Mouse (Mus musculus) urinary bladder, postnatal 10 days (tissue): Measurements from ENCODE around the gene Shmt1.

Experiments
- DNase-seq: peaks from one replicate; pipeline ENCODE4 v3.0.0; 2022; ENCODE audit warnings: low spot score

Shmt1 gene

DNA sequence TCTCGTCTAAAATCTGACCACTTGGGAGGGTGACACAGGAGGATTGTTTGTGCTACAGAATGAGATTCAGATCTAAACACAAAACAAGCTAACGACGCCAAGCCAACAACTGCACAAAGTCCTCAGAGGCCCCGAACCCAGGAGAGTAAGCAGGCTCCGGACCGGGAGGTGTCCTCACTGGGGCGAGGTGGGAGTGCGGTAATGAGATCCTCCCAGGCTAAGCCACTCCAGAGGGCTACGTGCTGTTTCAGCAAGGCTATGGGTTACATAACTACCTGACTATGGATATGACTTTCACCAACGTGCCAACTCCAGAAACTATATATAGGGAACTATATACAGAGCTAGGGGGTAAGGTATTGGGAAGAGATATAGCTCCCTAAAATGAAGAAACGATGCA is 15.2 kb downstream of the Shmt1 start:
- DNase-seq = no peak

DNA sequence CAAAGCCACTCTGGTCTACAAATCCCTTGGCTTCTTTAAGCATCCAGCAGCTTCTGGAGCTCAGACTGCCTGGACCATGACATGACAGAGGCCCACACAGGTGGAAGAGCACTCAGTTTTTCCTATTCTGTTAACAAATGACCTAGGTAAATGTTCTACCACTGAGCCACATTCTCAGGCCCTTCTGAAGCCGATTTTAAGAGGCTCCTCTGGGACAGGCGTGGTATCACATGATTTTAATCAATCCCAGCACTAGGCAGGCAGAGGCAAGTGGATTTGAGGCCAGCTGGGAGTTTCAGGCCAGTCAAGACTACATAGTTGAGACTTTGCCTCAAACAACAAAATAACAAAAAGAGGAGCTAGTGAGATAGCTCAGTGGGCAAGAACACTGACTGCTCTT is 21.0 kb downstream of the Shmt1 start:
- no peak for DNase-seq

DNA sequence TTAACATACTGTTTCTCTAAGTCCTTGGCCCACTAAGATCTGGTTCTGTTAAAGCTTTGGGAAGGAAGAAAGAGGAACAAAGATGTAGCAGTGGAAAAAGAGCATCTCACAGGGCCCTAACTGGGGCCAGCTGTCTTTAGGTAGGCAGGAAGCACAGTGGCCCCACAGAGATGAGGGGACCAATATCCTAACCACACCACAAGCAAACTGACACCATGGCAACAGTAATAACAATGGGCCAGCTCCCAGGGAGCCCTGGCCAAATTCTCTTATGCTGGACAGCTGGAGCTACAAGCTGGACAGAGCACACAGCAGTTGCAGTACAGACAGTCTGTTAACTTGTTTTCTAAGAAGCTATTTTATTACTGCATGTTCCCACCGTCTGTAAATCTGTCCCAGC is 23.9 kb downstream of the Shmt1 start:
- DNase-seq = no peak

DNA sequence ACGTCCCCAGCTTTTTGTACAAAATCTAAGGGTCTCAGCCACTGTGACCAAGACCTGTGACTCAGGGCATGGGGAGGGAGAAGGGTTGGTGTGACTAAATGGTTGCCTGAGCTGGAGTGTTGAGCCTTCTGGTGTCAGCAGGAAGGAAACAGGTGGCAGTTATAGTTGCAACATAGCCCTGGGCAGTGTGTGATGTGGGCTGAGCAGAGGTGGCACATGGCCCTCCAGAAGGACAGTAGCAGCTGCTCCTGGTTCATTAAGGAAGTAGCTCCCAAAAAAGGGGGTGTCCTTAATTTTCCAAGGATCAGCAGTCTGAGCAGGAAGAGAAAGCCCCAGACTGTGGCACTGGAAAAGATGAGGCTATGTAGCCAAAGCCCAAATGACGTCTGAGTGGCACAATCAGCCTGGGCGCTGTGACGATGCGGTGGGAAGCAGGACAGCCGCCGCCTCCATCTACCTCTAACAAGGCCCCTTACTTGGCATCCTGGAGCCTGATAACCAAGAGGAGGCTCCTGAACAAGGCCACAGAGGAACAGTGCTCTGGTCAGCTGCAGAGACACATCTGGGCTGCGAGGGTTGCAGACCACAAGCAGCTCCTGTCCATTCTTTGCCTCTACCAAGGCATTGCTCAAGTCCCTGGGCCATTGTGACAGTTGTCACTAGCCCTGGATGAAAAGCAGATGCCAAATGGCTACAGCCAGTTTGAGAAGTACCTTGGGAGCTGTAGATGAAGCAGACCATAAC is 27.2 kb downstream of the Shmt1 start:
- no peak for DNase-seq

DNA sequence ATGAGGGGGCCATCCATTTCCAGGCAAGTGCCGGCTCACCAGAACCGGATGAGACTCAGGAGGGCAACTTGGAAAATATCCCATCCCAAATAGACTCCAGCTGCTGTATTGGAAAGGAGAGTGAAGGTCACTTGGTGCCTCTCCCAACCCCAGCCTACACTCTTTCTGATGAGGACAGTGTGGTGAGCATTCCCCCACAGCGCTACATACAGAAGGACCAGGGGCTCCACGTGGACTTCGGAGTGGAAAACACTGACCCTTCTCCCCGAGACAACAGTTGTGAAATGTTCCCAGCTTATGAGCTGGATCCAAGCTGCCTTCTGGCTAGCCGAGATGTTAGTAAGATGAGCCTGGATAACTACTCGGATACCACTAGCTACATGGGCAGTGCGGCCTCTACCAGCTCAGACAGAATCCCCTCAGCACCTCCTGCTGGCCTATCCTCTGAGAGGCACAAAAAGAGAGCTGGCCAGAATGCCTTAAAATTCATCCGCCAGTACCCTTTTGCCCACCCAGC is 31.8 kb downstream of the Shmt1 start:
- no peak for DNase-seq

DNA sequence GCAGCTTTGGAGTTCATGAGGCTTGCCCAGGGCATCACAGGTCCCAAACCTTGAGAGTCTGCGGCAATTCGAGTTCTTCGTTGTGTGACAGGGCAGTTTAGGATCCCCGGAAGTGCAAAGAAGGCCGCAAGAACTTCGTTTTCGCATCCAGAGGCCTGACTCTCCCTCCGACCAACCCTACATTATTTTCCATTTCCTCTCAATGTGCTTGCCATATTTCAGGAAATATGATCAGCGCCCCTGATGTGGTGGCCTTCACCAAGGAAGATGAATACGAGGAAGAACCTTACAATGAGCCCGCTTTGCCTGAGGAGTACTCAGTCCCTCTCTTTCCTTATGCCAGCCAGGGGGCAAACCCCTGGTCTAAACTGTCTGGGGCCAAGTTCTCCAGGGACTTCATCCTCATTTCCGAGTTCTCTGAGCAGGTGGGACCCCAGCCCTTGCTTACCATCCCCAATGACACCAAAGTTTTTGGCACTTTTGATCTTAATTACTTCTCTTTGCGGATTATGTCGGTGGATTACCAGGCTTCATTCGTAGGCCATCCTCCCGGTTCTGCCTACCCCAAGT is 33.6 kb downstream of the Shmt1 start:
- DNase-seq = no peak

DNA sequence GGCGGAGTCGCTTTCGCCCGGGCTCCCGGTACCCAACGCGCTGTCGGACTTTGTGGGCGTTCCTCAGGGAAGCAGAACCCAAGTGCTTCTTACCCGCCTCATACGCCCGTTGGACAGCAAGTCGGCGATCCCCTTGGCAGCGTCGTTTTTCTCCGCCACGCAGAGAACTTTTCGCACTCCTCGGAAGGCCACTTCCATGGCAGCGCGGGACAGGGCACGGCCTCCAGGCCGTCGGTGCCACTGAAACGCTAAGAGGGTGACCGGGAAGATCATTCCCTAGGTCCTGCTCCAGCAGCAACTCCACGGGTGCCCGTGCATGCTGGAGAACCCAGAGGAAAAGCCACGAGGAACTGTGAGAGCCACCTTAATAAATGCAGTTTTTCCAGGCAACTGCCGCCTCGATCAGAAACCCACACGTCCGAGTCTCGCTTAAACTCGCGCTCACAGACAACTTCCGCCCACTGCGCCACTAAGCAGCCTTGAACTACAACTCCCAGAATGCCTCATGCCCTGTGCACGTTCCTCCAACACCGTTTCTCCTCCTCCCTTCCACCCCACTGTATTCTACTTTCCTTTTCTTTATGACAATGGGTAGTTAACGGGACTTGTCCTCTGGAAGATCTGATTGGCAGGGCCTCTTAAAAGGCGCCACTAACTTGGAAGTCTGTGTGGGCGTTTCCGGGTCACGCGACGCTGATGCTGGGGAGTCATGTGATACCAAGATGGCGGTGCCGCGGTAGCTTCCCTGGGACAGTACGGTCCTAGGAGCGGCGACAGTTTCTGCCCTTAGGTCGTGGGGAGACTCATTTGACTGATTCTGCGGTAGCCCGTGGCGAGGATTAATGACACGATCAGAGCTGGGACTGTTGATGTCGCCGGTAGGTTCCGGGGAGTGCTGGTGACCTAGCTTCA is 34.4 kb downstream of the Shmt1 start, which contains the start of the genes Top3a and Smcr8:
Top3a (minus strand) TSS at position 537 of the 912 bp plus-strand sequence.
Smcr8 (plus strand) TSS at position 696 of the 912 bp plus-strand sequence.
- DNase-seq = peak; percentile 32

DNA sequence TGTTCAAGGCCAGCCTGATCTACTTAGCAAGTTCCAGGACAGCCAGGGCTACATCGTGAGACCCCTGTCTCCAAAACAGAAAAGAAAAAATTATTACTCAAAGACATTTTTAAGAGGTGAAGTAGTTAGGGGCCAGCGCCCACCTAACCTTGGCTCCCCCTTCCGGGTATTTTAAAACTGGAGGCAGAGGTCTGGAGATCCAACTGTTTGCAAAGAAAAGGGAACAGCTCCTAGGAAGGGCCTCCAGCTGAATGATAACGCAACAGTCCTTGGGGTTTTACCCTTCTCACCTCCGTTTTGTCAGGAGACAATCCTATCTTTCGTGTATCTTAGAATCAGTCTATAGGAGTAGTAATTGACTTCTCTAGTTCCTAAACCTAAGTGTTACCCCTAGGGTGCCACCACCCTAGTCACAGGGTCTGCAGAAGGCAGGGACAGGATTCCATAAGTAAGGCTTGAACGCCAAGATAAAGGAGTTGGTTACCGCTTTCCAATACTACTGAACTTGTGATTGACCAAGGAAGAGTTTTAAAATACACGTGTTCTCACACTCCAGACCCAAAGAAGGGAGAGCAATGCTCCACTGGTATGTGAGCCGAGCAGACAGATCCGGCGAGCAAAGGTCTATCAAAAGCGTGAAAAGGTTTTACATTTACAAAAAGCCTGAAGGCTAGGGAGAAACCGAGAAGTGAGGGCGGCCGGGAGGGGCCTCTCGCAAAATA is 35.2 kb downstream of the Shmt1 start:
- no peak for DNase-seq

DNA sequence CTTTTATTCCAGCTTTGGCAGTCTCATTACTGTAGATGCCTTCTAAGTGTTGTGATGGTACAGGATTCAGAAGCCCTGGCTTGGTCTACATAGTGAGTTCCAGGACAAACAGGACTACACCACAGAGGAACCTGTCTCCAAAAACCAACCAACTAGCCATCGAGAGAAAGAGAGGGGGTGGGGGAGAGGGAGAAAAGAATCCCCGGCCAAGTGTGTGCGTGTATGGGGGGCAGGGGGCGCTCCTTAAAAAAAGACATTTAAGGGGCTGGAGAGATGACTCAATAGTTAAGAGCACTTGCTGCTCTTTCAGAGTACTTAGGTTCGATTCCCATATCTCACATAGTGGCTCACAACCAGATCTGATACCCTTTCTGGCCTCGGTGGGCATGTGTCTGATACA is 35.9 kb downstream of the Shmt1 start:
- DNase-seq = no peak

DNA sequence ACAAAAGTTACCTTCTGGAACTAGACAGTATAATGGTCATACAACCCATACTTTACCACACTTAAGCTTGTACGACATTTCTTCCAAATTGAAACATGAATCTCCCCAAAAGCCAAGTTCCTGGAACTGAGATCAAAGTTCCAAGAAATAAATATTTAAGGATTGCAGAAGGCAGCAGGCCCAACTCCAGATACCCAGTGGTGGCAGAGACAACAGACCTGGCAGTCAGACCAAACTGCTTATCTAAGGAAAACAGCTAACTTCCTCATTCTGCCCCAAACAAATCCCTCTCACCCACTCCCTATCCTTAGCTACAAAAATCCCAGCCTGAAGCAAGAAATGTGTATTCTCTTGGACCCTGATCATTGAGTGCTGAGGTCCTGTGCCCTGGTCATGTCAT is 36.7 kb downstream of the Shmt1 start:
- no peak for DNase-seq

DNA sequence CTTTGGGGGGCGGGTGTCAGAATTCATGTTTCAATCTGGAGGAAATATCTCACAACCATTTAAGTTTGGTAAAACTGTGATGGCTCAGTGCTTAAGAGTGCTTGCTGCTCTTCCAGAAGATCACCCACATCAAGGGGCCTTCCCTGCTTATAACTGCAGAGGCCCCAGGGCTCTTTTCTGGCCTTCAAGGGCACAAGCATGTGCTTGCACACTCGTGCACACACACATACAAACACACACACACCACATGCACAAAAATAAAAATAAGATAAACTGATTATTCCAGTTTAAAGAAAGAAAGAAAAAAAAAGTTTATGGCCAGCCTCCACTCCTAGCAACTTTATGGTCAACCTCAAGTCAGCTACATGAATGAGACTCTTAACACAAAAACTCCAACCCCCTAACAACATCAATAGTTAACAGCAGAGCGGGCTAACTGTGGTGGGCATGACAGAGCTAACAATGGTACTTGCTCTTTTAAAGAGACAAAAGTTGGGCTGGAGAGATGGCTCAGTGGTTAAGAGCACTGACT is 37.3 kb downstream of the Shmt1 start:
- no peak for DNase-seq

DNA sequence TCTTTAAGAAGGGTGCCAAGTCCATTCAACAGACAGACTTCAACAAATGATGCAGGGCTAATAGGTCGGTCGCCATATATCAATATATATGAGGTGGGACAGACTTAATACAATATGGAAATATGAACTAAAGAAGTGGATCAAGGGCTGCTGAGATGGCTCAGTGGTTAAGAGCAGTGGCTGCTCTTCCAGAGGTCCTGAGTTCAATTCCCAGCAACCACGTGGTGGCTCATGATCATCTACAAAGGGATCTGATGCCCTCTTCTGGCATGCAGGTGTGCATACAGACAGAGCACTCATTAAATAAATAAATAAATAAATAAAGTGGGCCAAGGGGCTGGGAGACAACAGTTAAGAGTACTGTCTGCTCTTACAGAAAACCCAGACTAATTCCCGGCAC is 39.4 kb downstream of the Shmt1 start:
- DNase-seq = no peak

DNA sequence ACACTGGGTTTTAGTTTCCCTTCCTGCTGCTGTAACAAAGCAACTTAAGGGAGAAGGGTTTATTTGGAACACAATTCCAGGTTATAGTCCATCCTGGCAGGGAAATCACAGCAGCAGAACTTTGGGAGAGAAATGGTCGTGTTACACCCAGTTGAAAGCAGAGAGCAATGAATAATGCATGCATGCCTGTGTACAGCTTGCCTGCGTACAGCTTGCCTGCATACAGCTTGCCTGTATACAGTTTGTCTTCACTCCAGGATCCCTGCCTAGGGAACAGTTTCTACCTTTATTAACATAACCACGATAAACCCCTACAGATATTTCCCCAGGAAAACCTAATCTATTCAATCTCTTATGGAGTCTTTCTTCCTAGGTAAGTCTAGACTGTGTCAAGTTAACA is 40.7 kb downstream of the Shmt1 start:
- DNase-seq = no peak

DNA sequence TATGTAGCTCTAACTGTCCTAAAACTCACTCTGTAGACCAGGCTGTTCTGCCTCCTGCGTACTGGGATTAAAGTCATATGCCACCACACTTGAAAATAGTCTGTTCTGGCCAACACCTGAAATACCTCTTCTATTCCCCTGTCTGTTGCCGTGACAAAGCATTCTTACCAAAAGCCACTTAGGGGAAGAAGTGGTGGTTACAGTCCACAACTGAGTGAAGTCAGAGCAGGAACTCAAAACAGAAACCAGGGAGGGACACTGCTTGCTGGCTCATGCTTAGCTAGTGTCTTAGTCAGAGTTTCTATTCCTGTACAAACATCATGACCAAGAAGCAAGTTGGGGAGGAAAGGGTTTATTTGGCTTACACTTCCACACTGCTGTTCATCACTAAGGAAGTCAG is 42.2 kb downstream of the Shmt1 start:
- no peak for DNase-seq

DNA sequence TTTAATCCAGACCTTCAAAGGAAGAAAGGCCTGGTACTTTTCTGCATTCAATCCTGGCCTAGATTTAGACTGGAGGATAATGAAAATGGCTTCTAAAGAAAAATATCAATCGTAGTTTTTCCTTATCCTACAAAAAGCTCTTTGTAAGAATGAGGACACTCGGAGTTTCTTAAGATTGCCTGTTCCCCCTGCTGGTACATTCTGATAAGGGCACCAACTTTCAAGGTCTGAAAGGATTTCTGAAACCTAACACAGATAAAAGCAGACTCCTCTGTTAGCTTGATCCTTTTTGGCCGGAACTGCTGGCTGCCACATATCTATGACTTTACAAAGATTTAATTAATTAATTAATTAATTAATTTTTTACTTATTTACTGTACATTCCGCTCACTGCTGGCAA is 44.5 kb downstream of the Shmt1 start:
- DNase-seq = no peak

DNA sequence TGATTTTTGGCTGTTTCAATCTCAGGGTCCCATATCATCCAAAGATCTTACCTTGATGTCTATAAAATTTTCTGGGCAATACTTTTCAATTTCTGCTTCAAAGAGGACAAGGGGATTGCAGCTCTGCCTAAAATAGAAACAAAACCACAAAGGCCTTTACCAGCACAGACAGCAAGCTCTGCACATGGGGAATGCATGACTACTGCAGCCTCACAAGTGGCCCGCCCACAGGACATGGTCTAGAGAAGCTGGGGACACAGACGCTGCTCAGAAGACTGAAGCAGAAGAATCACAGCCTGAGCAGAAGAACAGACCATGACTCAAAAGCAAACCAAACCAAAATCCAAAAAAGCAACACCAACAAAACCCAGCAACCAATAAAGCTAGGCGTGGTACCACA is 49.8 kb downstream of the Shmt1 start:
- DNase-seq = no peak

DNA sequence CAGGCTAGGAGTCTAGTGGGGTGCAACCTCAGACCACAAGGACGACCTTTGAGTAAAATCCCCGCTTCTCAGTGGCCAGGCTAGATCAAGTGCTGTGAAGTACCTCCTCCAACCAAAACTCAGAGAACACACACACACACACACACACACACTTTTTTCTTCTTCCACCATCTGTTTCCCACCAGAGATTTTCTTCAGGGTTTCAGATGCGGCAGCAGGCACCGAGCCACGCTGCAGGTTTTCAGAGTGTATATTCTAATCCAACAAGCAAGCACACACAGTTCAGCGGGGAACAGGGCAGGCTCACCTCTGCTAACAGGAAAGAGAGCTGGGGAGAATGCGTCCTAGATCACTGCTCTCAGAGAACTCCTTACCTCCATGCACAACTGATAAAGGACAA is 55.9 kb downstream of the Shmt1 start:
- no peak for DNase-seq

DNA sequence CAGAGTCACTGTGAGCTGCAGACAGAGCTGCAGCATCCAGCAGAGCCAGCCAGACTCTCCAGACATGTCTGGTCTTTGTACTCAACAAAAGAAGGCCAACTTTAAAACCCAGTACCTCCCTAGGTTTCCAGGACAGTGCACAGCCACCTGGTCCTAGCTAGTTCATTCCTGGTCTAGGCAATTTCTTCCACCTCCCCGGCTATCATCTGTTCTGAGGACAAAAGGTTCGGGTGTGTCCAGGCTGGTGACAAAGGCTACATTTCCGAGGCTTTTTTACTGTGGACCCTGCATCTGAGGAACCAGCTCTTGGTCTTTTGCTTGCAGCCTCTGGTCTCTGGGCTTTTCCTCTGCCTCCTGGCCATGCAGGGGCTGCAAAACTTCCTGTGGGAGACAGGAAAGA is 71.2 kb downstream of the Shmt1 start:
- no peak for DNase-seq
